Mouse (Mus musculus): ENCODE data around the gene Gpt2.

- TF ChIP-seq CTCF (IDR thresholded peaks at IDR 0.05; ENCODE audit: low read depth) (no peak), EP300 (IDR thresholded peaks at IDR 0.05; ENCODE audit: low read depth) (no peak)
Measured at GRCm38 (mm10) chr8:85531471-85531870, 39.1 kb downstream of the Gpt2 start.
